Mouse (Mus musculus) gastrocnemius, postnatal 4 days (tissue): Measurements from ENCODE around the gene Krt19. TPM values are rescaled to one million over a fixed set of nuclear protein-coding genes. Genes with fewer than 3 reads are reported as not detected.

Experiments
- DNase-seq, 2 experiments: peaks; one replicate each; pipeline ENCODE4 v3.0.0; 2021 to 2022; ENCODE audit warnings: low spot score in 2 of 2, mixed read lengths in 2 of 2
- long read RNA-seq, 2 experiments: library from polyadenylated mRNA; stranded (forward); transcript quantifications; one replicate each; pipeline ENCODE4 v2.0.0; 2021
- total RNA-seq, 2 experiments: library from RNA; stranded (reverse); gene quantifications; 2 replicates each; pipeline ENCODE4 v1.2.3; 2021

Gene Krt19
- 1 to 10 TPM in 1 of 2 experiments, under 1 TPM in 1; 0.71 to 1.3 TPM for total RNA-seq
- long read RNA-seq, experiment 1 = 0 reads
- long read RNA-seq, experiment 2 = 0 reads

DNA sequence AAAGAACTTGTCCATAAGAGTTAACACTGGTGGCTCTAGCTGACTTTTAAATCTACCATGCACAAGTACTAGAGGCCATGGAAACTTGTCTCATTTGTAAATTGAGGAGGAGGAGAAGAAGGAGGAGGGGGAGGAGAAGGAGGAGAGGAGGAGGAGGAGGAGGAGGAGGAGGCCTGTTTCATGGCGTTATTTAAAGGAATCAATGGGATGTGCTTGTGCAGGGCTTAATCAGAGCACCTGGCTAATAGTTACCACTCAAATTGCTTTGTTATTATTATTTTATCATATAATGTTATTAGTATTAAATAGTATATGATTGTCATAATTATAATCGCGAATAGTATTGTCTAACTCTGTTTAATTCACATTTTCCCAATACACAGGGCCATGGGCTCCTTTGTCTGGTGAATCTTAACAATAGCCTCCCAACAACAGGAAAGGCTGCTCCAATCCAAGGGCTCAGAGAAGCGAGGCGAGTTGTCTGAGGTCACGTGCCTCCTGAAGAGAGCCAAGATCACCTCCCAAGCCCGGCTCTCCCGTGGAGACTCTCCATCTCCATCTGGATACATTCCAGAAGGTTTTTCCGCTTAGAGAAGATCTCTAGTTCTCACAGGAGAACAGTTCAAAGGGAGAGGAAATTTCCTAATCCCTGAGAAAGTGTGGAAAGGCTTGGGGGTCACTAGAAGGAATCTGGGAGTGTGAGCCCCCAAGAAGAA, at the start of gene Krt19:
Krt19 (minus strand) TSS at position 51 of the 716 bp plus-strand sequence.
- DNase-seq = no peak

DNA sequence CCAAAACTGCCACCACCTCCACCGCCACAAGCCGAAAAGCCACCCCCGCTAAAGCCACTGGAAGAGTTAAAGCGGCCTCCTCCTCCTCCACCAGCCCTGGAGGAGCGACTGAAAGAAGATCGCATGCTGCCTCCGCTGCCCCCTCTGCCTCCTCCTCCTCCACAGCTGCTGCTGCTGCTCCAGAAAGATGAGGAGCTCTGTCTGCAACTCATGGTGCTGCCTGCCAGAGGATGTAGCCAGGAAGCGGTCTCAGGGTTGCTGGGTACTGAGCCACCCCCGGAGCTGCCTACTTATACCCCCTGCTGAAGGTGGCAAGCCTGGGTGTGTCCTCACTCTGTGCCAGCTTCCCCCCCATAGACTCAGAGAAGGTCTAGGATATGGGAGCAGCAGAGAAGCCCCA, 44.5 kb upstream of the Krt19 start, which contains the start of gene Krt9:
Krt9 (minus strand) TSS at position 255 of the 400 bp plus-strand sequence.
- DNase-seq = no peak

GRCm38 (mm10) chr11:100191820-100192219, 43.4 kb upstream of the Krt19 start:
- no peak for DNase-seq

DNA sequence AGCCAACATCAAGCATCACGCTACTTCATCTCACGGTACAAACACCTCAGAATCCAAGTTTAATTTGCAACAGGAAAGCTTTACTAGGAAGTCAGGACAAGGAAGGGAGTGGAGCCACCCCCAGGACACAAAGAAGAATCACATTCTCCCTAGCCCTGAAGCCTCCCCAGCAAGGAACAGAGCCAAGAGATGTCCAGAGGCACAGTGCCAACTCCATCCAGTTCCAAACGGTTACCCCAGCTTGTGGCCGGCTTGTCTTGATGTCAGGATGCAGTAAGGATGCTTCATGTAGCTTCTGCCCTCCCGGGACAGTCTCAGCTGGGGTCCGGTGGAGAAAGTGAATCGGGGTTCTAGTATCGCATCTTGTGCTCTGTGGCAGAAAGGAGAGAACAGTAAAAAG, 38.3 kb upstream of the Krt19 start:
- DNase-seq = no peak

- DNase-seq = no peak
These were observed 33.3 kb upstream of the Krt19 start for GRCm38 (mm10) chr11:100181725-100182124.

GRCm38 (mm10) chr11:100179260-100179659, 30.8 kb upstream of the Krt19 start:
- DNase-seq = no peak

DNA sequence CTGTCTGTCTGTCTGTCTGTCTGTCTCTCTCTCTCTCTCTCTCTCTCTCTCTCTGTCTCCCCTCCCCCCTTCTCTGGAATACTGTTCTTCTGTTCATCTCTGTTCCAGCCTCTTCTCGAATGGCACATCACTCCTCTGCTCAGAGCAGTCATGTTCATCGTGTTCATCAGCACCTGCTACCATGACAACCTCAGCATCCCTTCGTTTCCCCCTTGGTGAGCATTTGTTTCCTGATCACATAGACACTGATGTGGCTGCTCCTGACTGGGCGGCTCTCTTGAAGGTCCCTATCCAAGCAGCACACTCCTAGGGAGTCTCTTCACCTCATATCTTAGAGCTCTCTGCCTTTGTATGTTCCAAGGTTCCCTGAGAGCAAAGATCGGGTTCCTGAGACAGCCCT, 29.8 kb upstream of the Krt19 start:
- no peak for DNase-seq

GRCm38 (mm10) chr11:100176791-100177190, 28.3 kb upstream of the Krt19 start:
- DNase-seq = no peak

GRCm38 (mm10) chr11:100168765-100169762, 20.6 kb upstream of the Krt19 start:
- peak; percentile 55 to 62 for DNase-seq

GRCm38 (mm10) chr11:100168071-100168470, 19.6 kb upstream of the Krt19 start:
- no peak for DNase-seq

DNA sequence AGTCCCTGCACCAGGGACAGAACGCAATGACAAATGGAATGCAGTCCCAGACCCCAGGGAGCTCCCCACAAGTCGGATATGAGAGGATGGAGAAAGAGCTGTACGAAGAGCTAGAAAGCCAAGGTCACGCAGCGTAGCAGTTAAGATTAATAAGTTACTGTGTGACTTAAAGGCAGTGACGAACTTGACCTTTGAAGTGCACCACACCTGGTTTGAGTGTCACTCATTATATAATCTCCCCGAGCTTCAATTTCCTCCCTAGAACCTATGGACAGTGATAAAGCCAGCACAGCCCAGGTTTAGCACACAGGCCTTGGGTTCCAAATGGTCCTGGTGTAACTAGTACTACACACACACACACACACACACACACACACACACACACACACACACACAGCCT, 15.9 kb upstream of the Krt19 start:
- DNase-seq = no peak

DNA sequence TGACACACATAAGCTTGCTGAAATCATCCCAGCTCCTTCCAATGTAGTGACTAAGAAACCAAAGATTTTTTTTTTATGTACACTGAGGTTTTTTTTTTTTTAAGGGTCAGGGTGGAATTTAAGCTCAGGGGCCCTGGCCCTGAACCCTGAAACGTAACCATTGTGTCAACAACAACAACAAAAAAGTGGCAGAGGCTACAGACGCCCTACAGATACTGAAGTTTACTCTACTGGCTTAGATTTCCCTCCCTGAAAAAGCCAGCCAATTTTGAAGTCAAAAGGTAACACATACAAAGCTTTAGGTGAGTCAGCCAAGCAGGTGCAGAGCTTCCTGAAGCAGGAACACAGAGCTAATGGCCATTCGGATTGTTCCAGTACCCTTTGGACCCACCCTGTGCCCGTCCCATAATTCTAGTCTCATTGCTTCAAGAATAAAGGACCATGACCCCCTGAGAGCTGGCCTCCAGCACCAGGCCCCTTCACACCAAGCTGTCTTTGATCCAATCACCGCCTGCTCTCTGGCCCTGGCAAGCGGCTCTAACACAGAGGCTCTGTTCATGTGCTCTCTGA, 9.5 kb upstream of the Krt19 start:
- DNase-seq = no peak

- DNase-seq = no peak
These were observed 8.9 kb upstream of the Krt19 start for GRCm38 (mm10) chr11:100157331-100157730.

DNA sequence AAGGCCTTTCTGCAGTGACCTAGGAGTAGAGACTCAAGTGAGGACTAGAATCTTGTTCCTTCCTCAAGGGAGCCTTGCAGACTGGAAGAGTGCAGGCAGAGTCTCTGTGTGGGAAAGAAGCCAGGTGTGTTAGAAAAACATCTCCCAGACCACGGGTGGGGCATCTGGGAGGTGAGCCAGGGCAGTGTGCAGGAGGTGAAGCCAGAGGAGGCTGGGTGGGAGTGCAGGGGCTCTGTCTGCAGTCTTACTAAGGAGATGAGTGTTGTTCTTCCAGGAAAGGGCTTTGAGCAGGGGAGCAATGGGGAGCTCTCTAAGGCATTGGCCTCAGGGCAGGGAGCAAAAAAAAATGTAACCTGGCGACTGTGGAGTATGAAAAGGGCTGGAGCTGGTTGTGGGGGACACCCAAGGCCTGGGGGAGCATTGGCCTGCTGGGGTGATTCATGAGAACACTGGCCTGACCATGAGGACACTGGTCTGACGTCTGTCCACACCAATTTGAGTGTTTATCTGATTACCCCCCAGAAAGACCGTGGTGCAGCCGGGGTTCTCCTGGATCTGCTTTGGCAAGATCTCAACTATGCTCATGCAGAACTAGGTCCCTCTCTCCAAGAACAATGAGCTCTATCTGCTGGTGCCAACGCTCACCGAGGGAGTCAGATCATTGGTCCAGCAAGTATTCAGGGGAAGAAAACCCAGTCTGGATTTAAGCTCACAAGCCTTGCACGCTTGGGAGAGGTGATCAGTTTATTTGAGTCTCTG, 7.2 kb upstream of the Krt19 start:
- no peak for DNase-seq

DNA sequence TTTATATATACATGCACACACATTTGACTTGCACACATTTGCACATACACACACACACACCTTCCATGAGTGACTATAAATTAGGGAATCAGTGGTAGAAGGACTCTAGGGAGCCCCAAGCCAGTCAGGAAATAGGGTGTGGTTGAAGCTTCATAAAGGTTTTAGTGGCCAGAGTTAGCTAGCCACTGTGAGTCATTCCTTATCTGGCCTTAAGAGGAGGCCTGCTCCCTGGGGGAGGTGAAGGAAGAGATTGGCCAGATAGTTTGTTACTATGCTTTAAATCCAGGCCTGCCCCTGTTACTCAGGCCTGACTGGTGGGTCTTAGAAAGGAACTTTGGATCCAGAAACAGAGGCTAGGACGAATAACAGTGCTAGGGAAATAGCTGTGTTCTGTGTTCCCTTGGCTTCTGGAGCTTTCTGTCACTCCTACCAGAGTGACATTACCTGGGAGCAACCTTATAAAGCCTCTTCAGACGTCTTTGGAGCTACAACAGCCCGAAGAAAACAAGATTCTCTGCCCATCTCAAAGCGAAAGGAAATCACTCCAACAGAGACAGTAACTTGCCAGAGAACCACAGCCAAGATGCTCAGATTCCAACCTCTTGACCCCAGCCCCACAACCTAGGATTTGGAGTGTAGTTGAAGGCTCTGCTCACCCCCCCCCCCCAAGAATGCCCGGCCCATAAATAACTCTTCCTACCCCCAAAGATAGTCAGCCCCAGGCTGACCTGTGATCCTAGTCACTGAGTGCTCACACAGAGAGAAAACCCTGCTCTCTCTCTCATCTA, 705 bp downstream of the Krt19 start:
- no peak for DNase-seq

- no peak for DNase-seq
These were observed 2.5 kb downstream of the Krt19 start for GRCm38 (mm10) chr11:100145858-100146560.

GRCm38 (mm10) chr11:100145104-100145503, 3.4 kb downstream of the Krt19 start:
- DNase-seq = no peak

GRCm38 (mm10) chr11:100140966-100141365, 7.5 kb downstream of the Krt19 start:
- DNase-seq = no peak

- no peak for DNase-seq
These were observed 9.1 kb downstream of the Krt19 start for GRCm38 (mm10) chr11:100139391-100139790.
